Mouse (Mus musculus) kidney, embryonic 14.5 days (tissue): ENCODE measurements around the gene Gemin7. TPM values are rescaled to one million over a fixed set of nuclear protein-coding genes. Genes with fewer than 3 reads are reported as not detected.

Experiments
- ATAC-seq: fragments of 200-750 bp; cut with Nextera tagmentation; 2 replicates; pipeline ENCODE4 v1.8.0; 2017; ENCODE audit warnings: moderate number of reproducible peaks, mild to moderate bottlenecking, moderate TSS enrichment, moderate library complexity; ENCODE audit not compliant: low FRiP score, low TSS enrichment
- H3K27ac ChIP-seq: fragments of 300-500 bp; sonication (generic); 2 replicates; pipeline ENCODE4 v1.5.1; 2014; ENCODE audit warnings: low read depth, mild to moderate bottlenecking, low read length, moderate library complexity, mixed read lengths
- H3K27me3 ChIP-seq: fragments of 300-500 bp; sonication (generic); 2 replicates; pipeline ENCODE4 v1.6.1; 2014; ENCODE audit warnings: mild to moderate bottlenecking, low read length; ENCODE audit not compliant: control insufficient read depth, insufficient read depth
- H3K36me3 ChIP-seq: fragments of 300-500 bp; sonication (generic); 2 replicates; pipeline ENCODE4 v1.6.1; 2014; ENCODE audit warnings: low read length, mixed read lengths; ENCODE audit not compliant: control insufficient read depth, insufficient read depth
- H3K4me1 ChIP-seq: fragments of 300-500 bp; sonication (generic); 2 replicates; pipeline ENCODE4 v1.6.1; 2014; ENCODE audit warnings: low read length, mixed read lengths; ENCODE audit not compliant: control insufficient read depth, insufficient read depth
- H3K4me2 ChIP-seq: fragments of 300-500 bp; sonication (generic); replicated peaks from 2 replicates; pipeline ENCODE4 v1.6.1; 2014; ENCODE audit warnings: low read depth, mild to moderate bottlenecking, low read length
- H3K4me3 ChIP-seq: fragments of 300-500 bp; sonication (generic); 2 replicates; pipeline ENCODE4 v1.5.1; 2014; ENCODE audit warnings: mild to moderate bottlenecking, low read length
- H3K9ac ChIP-seq: fragments of 300-500 bp; sonication (generic); 2 replicates; pipeline ENCODE4 v1.6.1; 2014; ENCODE audit warnings: low read depth, mild to moderate bottlenecking, low read length, moderate library complexity
- H3K9me3 ChIP-seq: fragments of 300-500 bp; sonication (generic); 2 replicates; pipeline ENCODE4 v1.6.1; 2016; ENCODE audit warnings: low read length; ENCODE audit not compliant: control insufficient read depth
- WGBS: fragments of 180-500 bp; shearing (Covaris S2); extraction: QIAGEN DNeasy Blood & Tissue Kit; methylation state at CpG from one replicate; pipeline ENCODE4 v1.1.7; 2014; 5-methylcytosine and 5-hydroxymethylcytosine counted together
- polyA plus RNA-seq: library from polyadenylated mRNA; unstranded; fragments of >200 nt; fragmentation: Nextera tagmentation; extraction: Ambion mirVana; gene quantifications from 2 replicates; pipeline ENCODE4 v1.2.1, GENCODE M21; 2014

The Gemin7 gene
- polyA plus RNA-seq, 1 experiment from 2014 or later = 168 TPM

- no peak for ATAC-seq
- Histone ChIP-seq H3K27ac (no peak overlapping the region), H3K4me3 (no peak overlapping the region), H3K9ac (no peak overlapping the region), H3K4me2 (no peak overlapping the region), H3K36me3 (no peaks in the 10 kb centered on the region), H3K27me3 (no peaks in the 10 kb centered on the region), H3K4me1 (0 out of 2 replicates have a peak, but pooled peaks cover 7% of the 10 kb centered on the region), H3K9me3 (no peaks in the 10 kb centered on the region)
- 52% methylated on average over 6 of the region's 6 CpGs for WGBS
These were observed 33.8 kb downstream of the Gemin7 start for GRCm38 (mm10) chr7:19543584-19543983.

GRCm38 (mm10) chr7:19542155-19542691 is 35.2 kb downstream of the Gemin7 start:
- Histone ChIP-seq H3K36me3 (no peaks in the 10 kb centered on the region), H3K27me3 (no peaks in the 10 kb centered on the region), H3K9ac (no peak overlapping the region), H3K9me3 (no peaks in the 10 kb centered on the region), H3K4me2 (no peak overlapping the region), H3K27ac (no peak overlapping the region), H3K4me3 (no peak overlapping the region), H3K4me1 (0 out of 2 replicates have a peak, but pooled peaks cover 7% of the 10 kb centered on the region)
- ATAC-seq = 0 out of 2 replicates have a peak, but pooled peaks have one; percentile 25
- WGBS = 69% methylated on average over 8 of the region's 8 CpGs

- H3K27ac ChIP-seq = no peak overlapping the region
- H3K9ac ChIP-seq = no peak overlapping the region
- WGBS = 70% methylated on average over 7 of the region's 7 CpGs
- H3K9me3 ChIP-seq = no peaks in the 10 kb centered on the region
- no peaks in the 10 kb centered on the region for H3K27me3 ChIP-seq
- 0 out of 2 replicates have a peak, but pooled peaks cover 7% of the 10 kb centered on the region for H3K4me1 ChIP-seq
- H3K36me3 ChIP-seq = no peaks in the 10 kb centered on the region
- no peak overlapping the region for H3K4me2 ChIP-seq
- H3K4me3 ChIP-seq = no peak overlapping the region
- ATAC-seq = peak; percentile 55
These were observed 35.7 kb downstream of the Gemin7 start for GRCm38 (mm10) chr7:19541681-19542154.

GRCm38 (mm10) chr7:19540771-19541566 is 36.4 kb downstream of the Gemin7 start:
- Histone ChIP-seq H3K4me3 (no peak overlapping the region), H3K9me3 (no peaks in the 10 kb centered on the region), H3K27me3 (no peaks in the 10 kb centered on the region), H3K27ac (no peak overlapping the region), H3K9ac (no peak overlapping the region), H3K4me2 (no peak overlapping the region), H3K4me1 (0 out of 2 replicates have a peak, but pooled peaks cover 7% of the 10 kb centered on the region), H3K36me3 (no peaks in the 10 kb centered on the region; the same call in 1 of the 2 replicates)
- 92% methylated on average over 2 of the region's 2 CpGs for WGBS
- ATAC-seq = 0 out of 2 replicates have a peak, but pooled peaks have one; percentile 5

GRCm38 (mm10) chr7:19534676-19535075 is 42.7 kb downstream of the Gemin7 start:
- Histone ChIP-seq H3K36me3 (peaks cover 51% of the 10 kb centered on the region), H3K4me1 (no peaks in the 10 kb centered on the region), H3K4me3 (no peak overlapping the region), H3K9ac (no peak overlapping the region), H3K9me3 (no peaks in the 10 kb centered on the region), H3K27me3 (no peaks in the 10 kb centered on the region), H3K27ac (no peak overlapping the region), H3K4me2 (no peak overlapping the region)
- no peak for ATAC-seq
- WGBS = 94% methylated on average over 10 of the region's 10 CpGs

- H3K4me3 ChIP-seq = no peak overlapping the region
- no peak overlapping the region for H3K4me2 ChIP-seq
- H3K27me3 ChIP-seq = no peaks in the 10 kb centered on the region
- no peak overlapping the region for H3K27ac ChIP-seq
- no peaks in the 10 kb centered on the region for H3K4me1 ChIP-seq
- WGBS = 89% methylated on average over 14 of the region's 14 CpGs
- peaks cover 61% of the 10 kb centered on the region for H3K36me3 ChIP-seq
- H3K9me3 ChIP-seq = no peaks in the 10 kb centered on the region
- ATAC-seq = no peak
- no peak overlapping the region for H3K9ac ChIP-seq
These were observed 45.2 kb downstream of the Gemin7 start for GRCm38 (mm10) chr7:19532240-19532639.

GRCm38 (mm10) chr7:19531077-19531476 is 46.3 kb downstream of the Gemin7 start:
- H3K27ac ChIP-seq = no peak overlapping the region
- no peak overlapping the region for H3K9ac ChIP-seq
- H3K4me2 ChIP-seq = no peak overlapping the region
- peak; percentile 21; the same call in 1 of the 2 replicates for ATAC-seq
- no peak overlapping the region for H3K4me3 ChIP-seq
- H3K36me3 ChIP-seq = peaks cover 61% of the 10 kb centered on the region
- WGBS = 59% methylated on average over 10 of the region's 10 CpGs
- H3K4me1 ChIP-seq = no peaks in the 10 kb centered on the region
- H3K9me3 ChIP-seq = no peaks in the 10 kb centered on the region
- H3K27me3 ChIP-seq = no peaks in the 10 kb centered on the region

DNA sequence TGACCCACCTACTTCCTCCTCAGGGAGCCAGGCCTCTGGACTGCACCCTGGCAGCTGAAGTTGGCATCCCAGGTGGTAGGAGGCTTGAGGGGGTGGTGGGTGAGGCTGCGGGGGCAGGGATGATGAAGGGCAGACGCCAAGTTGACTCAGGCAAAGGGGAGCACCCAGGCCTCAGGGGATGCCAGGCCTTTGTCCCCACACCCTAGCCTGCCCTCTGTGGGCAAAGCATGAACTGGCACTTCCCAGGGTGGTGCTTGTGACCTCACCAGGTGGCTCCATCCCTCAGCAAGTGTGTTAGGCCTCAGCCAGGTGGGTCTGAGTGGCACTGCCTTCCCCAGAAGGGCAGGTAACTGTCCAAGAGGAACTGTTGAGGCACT is 52.3 kb downstream of the Gemin7 start:
- H3K27ac ChIP-seq = no peak overlapping the region
- H3K4me2 ChIP-seq = no peak overlapping the region
- peaks cover 18% of the 10 kb centered on the region for H3K4me1 ChIP-seq
- no peak overlapping the region for H3K4me3 ChIP-seq
- H3K9me3 ChIP-seq = no peaks in the 10 kb centered on the region
- 44% methylated on average over 2 of the region's 2 CpGs for WGBS
- ATAC-seq = no peak
- peaks cover 12% of the 10 kb centered on the region; the same call in 1 of the 2 replicates for H3K36me3 ChIP-seq
- peaks cover 51% of the 10 kb centered on the region for H3K27me3 ChIP-seq
- H3K9ac ChIP-seq = no peak overlapping the region
